Mouse (Mus musculus) gonadal fat pad, adult 2 months (tissue): ENCODE data around the gene Cdc16. TPM values are rescaled to one million over a fixed set of nuclear protein-coding genes. Genes with fewer than 3 reads are reported as not detected.

Experiments
- DNase-seq: peaks from one replicate; pipeline ENCODE4 v3.0.0-alpha.2; 2012; ENCODE audit warnings: low read depth
- polyA plus RNA-seq: library from polyadenylated mRNA; depleted of rRNA; stranded (reverse); fragments of >200 nt; gene quantifications from 2 replicates; pipeline ENCODE4 v1.2.3, GENCODE M21; 2012; rRNA removed

Gene Cdc16
- polyA plus RNA-seq, 1 experiment = 43.7 TPM

GRCm38 (mm10) chr8:13799566-13799965 lies 42.1 kb downstream of the Cdc16 start:
- DNase-seq = no peak

DNA sequence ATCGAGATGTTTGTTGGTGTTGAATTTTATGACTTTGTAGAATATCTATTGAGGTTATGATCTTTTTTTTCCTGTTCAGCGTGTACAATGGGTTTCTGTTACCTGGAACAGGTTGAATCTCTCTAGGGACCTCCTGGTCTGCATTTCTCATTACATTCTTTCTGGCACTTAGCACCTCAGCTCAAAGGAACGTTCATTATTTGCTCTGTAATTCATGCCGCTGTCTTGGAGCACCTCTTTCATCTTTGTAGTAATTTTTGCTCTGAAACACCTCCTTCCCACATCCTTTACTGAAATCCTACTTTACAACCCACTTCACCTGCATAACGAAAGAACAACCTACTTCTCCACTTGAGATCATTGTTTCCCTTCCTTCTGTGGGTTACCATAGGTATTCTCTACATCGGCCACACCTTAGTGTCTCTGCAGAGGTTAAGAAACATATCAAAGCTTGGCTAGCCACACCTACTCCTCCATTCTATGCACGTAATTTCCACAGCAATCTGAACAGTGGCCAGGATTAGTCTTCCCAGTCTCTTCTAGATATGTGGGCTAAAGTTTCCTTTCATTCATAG lies 71.2 kb downstream of the Cdc16 start:
- no peak for DNase-seq

Other genes with a start within 250 kb of the Cdc16 start
- gene 1700029H14Rik, start 195.2 kb upstream of the Cdc16 start, polyA plus RNA-seq = 3.1 and 3.4 TPM in 2 replicates
- gene Rasa3, start 80.1 kb upstream of the Cdc16 start, polyA plus RNA-seq = 31.1 and 39.4 TPM in 2 replicates
- gene Cfap97d2, start 51.8 kb upstream of the Cdc16 start, polyA plus RNA-seq = 0.26 and 0.37 TPM in 2 replicates
- gene Upf3a, start 27.9 kb downstream of the Cdc16 start, polyA plus RNA-seq = 8.7 and 9.9 TPM in 2 replicates
- gene AF366264, start 80.7 kb downstream of the Cdc16 start, polyA plus RNA-seq = 0.11 and 0.14 TPM in 2 replicates
- 10.5 and 11.4 TPM in 2 replicates for gene Champ1, start 112.0 kb downstream of the Cdc16 start, polyA plus RNA-seq
- 21.9 and 23.9 TPM in 2 replicates for gene Coprs, start 132.6 kb downstream of the Cdc16 start, polyA plus RNA-seq